Mouse (Mus musculus) limb, embryonic 14.5 days (tissue): Measurements from ENCODE around the gene Mrpl12. TPM values are rescaled to one million over a fixed set of nuclear protein-coding genes. Genes with fewer than 3 reads are reported as not detected.

Experiments used
- ATAC-seq: fragments of 200-750 bp; cut with Nextera tagmentation; 2 replicates; pipeline ENCODE4 v1.8.0; 2017; ENCODE audit warnings: low read depth, moderate number of reproducible peaks, moderate TSS enrichment; ENCODE audit not compliant: low FRiP score
- DNase-seq: peaks from one replicate; pipeline ENCODE4 v3.0.0-alpha.2; 2015; ENCODE audit warnings: low spot score
- H3K27ac ChIP-seq: fragments of 300-500 bp; sonication (generic); replicated peaks from 2 replicates; pipeline ENCODE4 v1.5.1; 2014; ENCODE audit warnings: low read depth, mild to moderate bottlenecking, low read length, moderate library complexity, mixed read lengths
- H3K27me3 ChIP-seq: fragments of 300-500 bp; sonication (generic); 2 replicates; pipeline ENCODE4 v1.6.1; 2014; ENCODE audit warnings: low read length, mixed read lengths; ENCODE audit not compliant: control insufficient read depth, insufficient read depth
- H3K36me3 ChIP-seq: fragments of 300-500 bp; sonication (generic); 2 replicates; pipeline ENCODE4 v1.6.1; 2014; ENCODE audit warnings: mild to moderate bottlenecking, low read length, moderate library complexity, mixed read lengths; ENCODE audit not compliant: control insufficient read depth, insufficient read depth
- H3K4me1 ChIP-seq: fragments of 300-500 bp; sonication (generic); 2 replicates; pipeline ENCODE4 v1.6.1; 2014; ENCODE audit warnings: antibody characterized with exemption, low read length, mixed read lengths; ENCODE audit not compliant: control insufficient read depth, insufficient read depth
- H3K4me2 ChIP-seq: fragments of 300-500 bp; sonication (generic); replicated peaks from 2 replicates; pipeline ENCODE4 v1.6.1; 2014; ENCODE audit warnings: low read depth, mild to moderate bottlenecking, low read length, moderate library complexity; ENCODE audit not compliant: severe bottlenecking
- H3K4me3 ChIP-seq: fragments of 300-500 bp; sonication (generic); replicated peaks from 2 replicates; pipeline ENCODE4 v1.5.1; 2014; ENCODE audit warnings: low read length
- H3K9ac ChIP-seq: fragments of 300-500 bp; sonication (generic); 2 replicates; pipeline ENCODE4 v1.6.1; 2014; ENCODE audit warnings: mild to moderate bottlenecking, low read depth, low read length, moderate library complexity; ENCODE audit not compliant: severe bottlenecking
- H3K9me3 ChIP-seq: fragments of 300-500 bp; sonication (generic); 2 replicates; pipeline ENCODE4 v1.6.1; 2016; ENCODE audit warnings: low read length; ENCODE audit not compliant: control insufficient read depth
- POLR2A ChIP-seq: fragments of 200-500 bp; IDR thresholded peaks from 2 replicates; pipeline ENCODE4 v1.8.0; 2012; ENCODE audit warnings: inconsistent platforms, mild to moderate bottlenecking, moderate library complexity, borderline replicate concordance; ENCODE audit not compliant: insufficient read depth, insufficient read length; ENCODE audit errors: extremely low read depth
- WGBS: fragments of 180-500 bp; shearing (Covaris S2); extraction: QIAGEN DNeasy Blood & Tissue Kit; methylation state at CpG from one replicate; pipeline ENCODE4 v1.1.7; 2014; 5-methylcytosine and 5-hydroxymethylcytosine counted together
- polyA plus RNA-seq, 2 experiments: library from polyadenylated mRNA; depleted of rRNA in 1 of 2; stranded (reverse) in 1 of 2; unstranded in 1 of 2; fragments of >200 nt; fragmentation: Nextera tagmentation in 1 of 2; extraction: Ambion mirVana in 1 of 2; gene quantifications; 2 replicates each; pipeline versions ENCODE4 v1.2.1 to v1.2.3; 2012 to 2014

The Mrpl12 gene
- polyA plus RNA-seq, 2 experiments = 101 to 142 TPM

DNA sequence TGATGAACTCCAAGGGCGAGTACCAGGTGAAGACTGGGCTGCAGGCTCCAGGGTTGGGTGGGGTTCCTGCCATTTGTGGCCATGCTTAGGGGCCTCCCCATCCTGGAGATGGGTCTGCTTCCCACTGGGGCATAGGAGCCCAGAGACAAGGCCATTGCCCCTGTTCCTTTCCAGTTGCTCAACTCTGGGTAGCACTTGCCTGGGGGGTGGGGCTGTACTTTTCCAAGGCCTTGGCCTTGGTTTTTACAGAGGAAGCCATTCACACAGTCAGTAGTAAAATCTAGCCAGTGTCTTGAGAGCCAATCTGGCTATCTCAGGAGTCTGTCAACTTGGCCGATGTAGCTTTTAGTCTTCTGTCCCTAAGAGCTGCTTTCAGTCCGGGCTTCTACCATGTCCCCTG, 13.0 kb downstream of the Mrpl12 start:
- no peak overlapping the region for H3K4me2 ChIP-seq
- H3K9ac ChIP-seq = no peak overlapping the region
- 88% methylated on average over 3 of the region's 3 CpGs for WGBS
- ATAC-seq (no peak), DNase-seq (no peak)
- H3K9me3 ChIP-seq = no peaks in the 10 kb centered on the region
- no peak overlapping the region for H3K27ac ChIP-seq
- H3K36me3 ChIP-seq = peaks cover 51% of the 10 kb centered on the region
- H3K4me1 ChIP-seq = peaks cover 10% of the 10 kb centered on the region
- no peak for TF ChIP-seq POLR2A
- no peaks in the 10 kb centered on the region for H3K27me3 ChIP-seq
- no peak overlapping the region for H3K4me3 ChIP-seq

DNA sequence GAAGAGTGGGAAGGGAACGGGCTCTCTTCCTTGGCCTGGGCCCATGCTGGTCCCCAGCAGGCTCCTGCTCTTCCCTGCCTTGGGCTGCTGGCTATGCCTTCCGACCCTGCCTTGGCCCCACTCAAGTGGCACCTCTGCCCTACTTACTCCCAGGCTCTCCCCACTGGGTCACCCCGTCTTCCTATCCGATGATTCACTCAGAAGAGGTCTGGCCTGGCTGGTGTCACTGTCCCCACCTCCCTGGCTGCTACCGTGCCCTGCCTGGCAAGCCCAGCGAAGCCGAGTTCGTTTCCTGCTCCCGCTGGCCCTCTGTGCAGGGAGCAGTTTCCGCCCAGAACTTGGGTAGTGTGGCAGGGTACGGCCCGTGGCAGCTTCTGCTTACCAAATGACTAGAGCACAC, 13.8 kb downstream of the Mrpl12 start:
- no peaks in the 10 kb centered on the region for H3K27me3 ChIP-seq
- DNase-seq (no peak), ATAC-seq (no peak)
- H3K9ac ChIP-seq = no peak overlapping the region
- no peaks in the 10 kb centered on the region for H3K9me3 ChIP-seq
- TF ChIP-seq POLR2A = no peak
- H3K4me3 ChIP-seq = no peak overlapping the region
- H3K27ac ChIP-seq = no peak overlapping the region
- 94% methylated on average over 12 of the region's 12 CpGs for WGBS
- no peak overlapping the region for H3K4me2 ChIP-seq
- H3K36me3 ChIP-seq = peaks cover 51% of the 10 kb centered on the region
- H3K4me1 ChIP-seq = peaks cover 2% of the 10 kb centered on the region

DNA sequence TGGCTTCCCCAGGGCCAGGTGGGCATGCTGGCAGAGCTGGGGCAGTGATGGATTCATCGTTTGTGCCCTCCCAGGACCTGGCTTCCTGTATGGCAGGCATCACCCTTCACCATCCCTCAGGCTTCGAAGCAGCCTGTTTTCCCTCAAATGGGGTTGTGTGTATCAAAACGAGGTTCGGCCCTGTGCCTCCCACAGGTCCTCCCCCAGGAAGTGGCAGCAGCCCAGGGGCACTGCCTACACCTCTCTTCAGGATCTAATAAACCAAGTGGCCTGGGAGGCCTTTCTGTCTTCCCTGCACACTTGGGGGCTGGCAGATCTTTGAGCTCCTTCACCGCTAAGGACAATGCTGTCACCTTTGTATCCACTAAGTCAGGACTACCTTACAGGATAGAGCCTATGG, 14.5 kb downstream of the Mrpl12 start:
- DNase-seq = no peak
- Histone ChIP-seq H3K9ac (no peak overlapping the region), H3K4me2 (no peak overlapping the region), H3K9me3 (no peaks in the 10 kb centered on the region), H3K4me3 (no peak overlapping the region), H3K27ac (no peak overlapping the region), H3K36me3 (peaks cover 51% of the 10 kb centered on the region), H3K4me1 (no peaks in the 10 kb centered on the region), H3K27me3 (no peaks in the 10 kb centered on the region)
- no peak for ATAC-seq
- no peak for TF ChIP-seq POLR2A
- WGBS = 87% methylated on average over 5 of the region's 5 CpGs

DNA sequence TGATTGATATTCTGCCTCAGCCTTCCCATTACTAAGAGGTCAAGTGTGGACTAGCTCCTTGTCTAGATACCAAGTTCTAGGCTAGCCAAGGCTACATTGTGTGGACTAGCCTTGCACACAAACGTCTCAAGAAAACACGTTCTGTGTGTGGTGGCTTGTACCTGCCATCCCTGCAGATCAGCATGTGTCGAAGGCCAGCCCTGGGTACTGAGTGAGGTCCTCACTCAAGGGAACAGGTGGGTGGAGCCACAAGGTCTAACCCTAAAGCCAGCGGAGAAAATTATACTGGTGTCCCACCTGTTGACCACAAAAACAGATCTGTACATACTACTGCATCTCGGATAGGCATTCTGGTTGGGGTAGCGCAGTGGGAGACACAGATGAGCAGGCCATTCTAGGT, 15.5 kb downstream of the Mrpl12 start:
- Histone ChIP-seq H3K4me2 (no peak overlapping the region), H3K27ac (no peak overlapping the region), H3K4me1 (no peaks in the 10 kb centered on the region), H3K9ac (no peak overlapping the region), H3K36me3 (peaks cover 43% of the 10 kb centered on the region), H3K4me3 (no peak overlapping the region), H3K27me3 (no peaks in the 10 kb centered on the region), H3K9me3 (no peaks in the 10 kb centered on the region)
- TF ChIP-seq POLR2A = no peak
- ATAC-seq (no peak), DNase-seq (no peak)
- 74% methylated on average over 6 of the region's 6 CpGs for WGBS

DNA sequence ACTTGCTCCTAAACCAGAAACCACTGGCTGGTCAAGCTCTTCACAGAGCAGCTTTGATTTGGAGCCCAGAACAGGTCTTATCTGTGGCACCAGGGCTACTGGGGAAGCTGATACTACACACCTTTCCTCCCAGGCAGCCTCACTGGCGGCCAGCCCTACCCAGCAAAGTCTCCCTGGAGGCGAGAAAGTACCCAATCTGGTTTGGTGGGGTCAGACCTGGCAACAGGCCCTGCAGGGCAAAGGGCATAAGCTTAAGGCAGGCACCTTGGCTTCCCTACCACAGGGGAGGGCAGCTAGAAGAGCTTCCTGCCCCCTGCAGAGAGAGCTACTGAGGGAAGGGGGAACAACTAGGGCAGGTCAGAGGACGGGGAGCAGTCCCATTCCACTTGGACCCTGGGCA, 15.9 kb downstream of the Mrpl12 start:
- DNase-seq (no peak), ATAC-seq (no peak)
- WGBS = 24% methylated on average over 3 of the region's 3 CpGs
- peaks cover 39% of the 10 kb centered on the region for H3K36me3 ChIP-seq
- H3K4me2 ChIP-seq = no peak overlapping the region
- H3K27me3 ChIP-seq = no peaks in the 10 kb centered on the region
- H3K4me3 ChIP-seq = no peak overlapping the region
- H3K9me3 ChIP-seq = no peaks in the 10 kb centered on the region
- no peaks in the 10 kb centered on the region for H3K4me1 ChIP-seq
- TF ChIP-seq POLR2A = no peak
- no peak overlapping the region for H3K27ac ChIP-seq
- H3K9ac ChIP-seq = no peak overlapping the region; the same call in 1 of the 2 replicates

DNA sequence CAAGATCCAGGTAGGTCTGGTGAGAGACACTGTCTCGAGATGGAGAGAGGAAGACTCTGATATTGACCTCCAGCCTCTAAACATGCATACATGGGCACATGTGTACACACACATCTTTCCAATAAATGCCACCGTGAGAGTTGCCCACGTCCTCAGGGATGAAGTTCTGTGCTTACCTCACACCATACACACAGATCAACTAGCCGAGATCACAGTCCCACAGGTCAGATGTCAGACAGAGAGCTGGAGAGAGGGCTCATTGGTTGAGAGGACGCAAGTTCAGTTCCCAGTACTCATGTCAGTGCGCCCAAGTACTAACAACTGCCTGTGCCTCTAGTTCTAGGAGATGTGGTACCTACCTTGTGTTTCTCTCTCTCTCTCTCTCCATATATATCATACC, 16.6 kb downstream of the Mrpl12 start:
- Histone ChIP-seq H3K4me3 (no peak overlapping the region), H3K9ac (no peak overlapping the region), H3K4me1 (no peaks in the 10 kb centered on the region), H3K27me3 (no peaks in the 10 kb centered on the region), H3K36me3 (peaks cover 32% of the 10 kb centered on the region), H3K27ac (no peak overlapping the region), H3K9me3 (no peaks in the 10 kb centered on the region), H3K4me2 (no peak overlapping the region)
- DNase-seq = no peak
- no peak for TF ChIP-seq POLR2A
- no peak for ATAC-seq
- WGBS = 57% methylated on average over 6 of the region's 6 CpGs
